Mouse (Mus musculus) stomach, embryonic 16.5 days (tissue): Measurements from ENCODE around the gene Prss16. TPM values are rescaled to one million over a fixed set of nuclear protein-coding genes. Genes with fewer than 3 reads are reported as not detected.

Experiments
- ATAC-seq: fragments of 200-750 bp; cut with Nextera tagmentation; 2 replicates; pipeline ENCODE4 v1.8.0; 2017; ENCODE audit warnings: moderate number of reproducible peaks, moderate TSS enrichment; ENCODE audit not compliant: insufficient read depth, low FRiP score
- H3K27ac ChIP-seq: fragments of 300-500 bp; sonication (generic); 2 replicates; pipeline ENCODE4 v1.5.1; 2014; ENCODE audit warnings: low read length
- H3K27me3 ChIP-seq: fragments of 300-500 bp; sonication (generic); 2 replicates; pipeline ENCODE4 v1.6.1; 2014; ENCODE audit warnings: low read length, control low read depth, mixed read lengths; ENCODE audit not compliant: control insufficient read depth, insufficient read depth
- H3K36me3 ChIP-seq: fragments of 300-500 bp; sonication (generic); 2 replicates; pipeline ENCODE4 v1.6.1; 2014; ENCODE audit warnings: low read length; ENCODE audit not compliant: control insufficient read depth, insufficient read depth
- H3K4me1 ChIP-seq: fragments of 300-500 bp; sonication (generic); 2 replicates; pipeline ENCODE4 v1.6.1; 2014; ENCODE audit warnings: low read length, control low read depth, mixed read lengths; ENCODE audit not compliant: control insufficient read depth, insufficient read depth
- H3K4me2 ChIP-seq: fragments of 300-500 bp; sonication (generic); 2 replicates; pipeline ENCODE4 v1.6.1; 2014; ENCODE audit warnings: low read depth, low read length, mixed read lengths
- H3K4me3 ChIP-seq: fragments of 300-500 bp; sonication (generic); replicated peaks from 2 replicates; pipeline ENCODE4 v1.5.1; 2014; ENCODE audit warnings: mild to moderate bottlenecking, low read length
- H3K9ac ChIP-seq: fragments of 300-500 bp; sonication (generic); 2 replicates; pipeline ENCODE4 v1.6.1; 2014; ENCODE audit warnings: low read length
- H3K9me3 ChIP-seq: fragments of 300-500 bp; sonication (generic); replicated peaks from 2 replicates; pipeline ENCODE4 v1.6.1; 2016; ENCODE audit warnings: low read length, control low read depth; ENCODE audit not compliant: control insufficient read depth
- WGBS: fragments of 180-500 bp; shearing (Covaris S2); extraction: QIAGEN DNeasy Blood & Tissue Kit; methylation state at CpG from one replicate; pipeline ENCODE4 v1.1.7; 2014; 5-methylcytosine and 5-hydroxymethylcytosine counted together
- polyA plus RNA-seq: library from polyadenylated mRNA; unstranded; fragments of >200 nt; fragmentation: Nextera tagmentation; extraction: Ambion mirVana; gene quantifications from 2 replicates; pipeline ENCODE4 v1.2.1, GENCODE M21; 2015

The Prss16 gene
- polyA plus RNA-seq, 1 experiment from 2014 or later, result 0.92 TPM

GRCm38 (mm10) chr13:21993957-21994738 is 15.4 kb downstream of the Prss16 start:
- no peak for ATAC-seq
- Histone ChIP-seq H3K27ac (no peak overlapping the region), H3K36me3 (no peaks in the 10 kb centered on the region), H3K4me2 (peak overlapping the region; percentile 39), H3K9me3 (0 out of 2 replicates have a peak, but pooled peaks cover 4% of the 10 kb centered on the region), H3K4me3 (peak overlapping the region; percentile 23; the same call in 1 of the 2 replicates), H3K4me1 (peaks cover 12% of the 10 kb centered on the region; the same call in 1 of the 2 replicates), H3K9ac (no peak overlapping the region), H3K27me3 (peaks cover 50% of the 10 kb centered on the region)
- WGBS, result 4% methylated on average over 22 of the region's 22 CpGs

GRCm38 (mm10) chr13:21992550-21992949 is 17.0 kb downstream of the Prss16 start:
- Histone ChIP-seq H3K9ac (no peak overlapping the region), H3K4me3 (no peak overlapping the region), H3K27ac (no peak overlapping the region), H3K36me3 (no peaks in the 10 kb centered on the region), H3K9me3 (0 out of 2 replicates have a peak, but pooled peaks cover 4% of the 10 kb centered on the region), H3K4me1 (peaks cover 12% of the 10 kb centered on the region; the same call in 1 of the 2 replicates), H3K27me3 (peaks cover 34% of the 10 kb centered on the region), H3K4me2 (no peak overlapping the region)
- ATAC-seq, result no peak
- 85% methylated on average over 5 of the region's 5 CpGs for WGBS

GRCm38 (mm10) chr13:21984486-21984885 is 25.1 kb downstream of the Prss16 start:
- 80% methylated on average over 2 of the region's 2 CpGs for WGBS
- H3K27me3 ChIP-seq, result peaks cover 22% of the 10 kb centered on the region
- H3K4me2 ChIP-seq, result no peak overlapping the region
- H3K9ac ChIP-seq, result no peak overlapping the region
- H3K9me3 ChIP-seq, result no peaks in the 10 kb centered on the region
- peaks cover 7% of the 10 kb centered on the region; the same call in 1 of the 2 replicates for H3K4me1 ChIP-seq
- H3K36me3 ChIP-seq, result no peaks in the 10 kb centered on the region
- no peak for ATAC-seq
- no peak overlapping the region for H3K4me3 ChIP-seq
- no peak overlapping the region for H3K27ac ChIP-seq

- 13% methylated on average over 17 of the region's 17 CpGs for WGBS
- H3K27me3 ChIP-seq, result peaks cover 22% of the 10 kb centered on the region
- peak; percentile 7; the same call in 1 of the 2 replicates for ATAC-seq
Measured at GRCm38 (mm10) chr13:21981803-21982193, 27.7 kb downstream of the Prss16 start.

GRCm38 (mm10) chr13:21980981-21981802 is 28.4 kb downstream of the Prss16 start, which contains the start of gene Pom121l2:
Pom121l2 (plus strand) TSS chr13:21981194.
- Histone ChIP-seq H3K9me3 (no peaks in the 10 kb centered on the region), H3K4me3 (peak within 1 kb of the TSS; percentile 54), H3K9ac (peak within 1 kb of the TSS; percentile 75), H3K4me1 (peaks cover 7% of the 10 kb centered on the region; the same call in 1 of the 2 replicates), H3K27ac (no peak within 1 kb of the TSS), H3K36me3 (no peaks in the 10 kb centered on the region), H3K27me3 (peaks cover 22% of the 10 kb centered on the region), H3K4me2 (peak within 1 kb of the TSS; percentile 97)
- WGBS, result under 1% methylated on average over 58 of the region's 58 CpGs
- peak; percentile 80; the same call in 1 of the 2 replicates for ATAC-seq

More at GRCm38 (mm10) chr13:21981803-21982193, 27.7 kb downstream of the Prss16 start:
- peak overlapping the region; percentile 54 for H3K4me3 ChIP-seq
- no peaks in the 10 kb centered on the region for H3K36me3 ChIP-seq
- no peak overlapping the region for H3K27ac ChIP-seq
- H3K4me2 ChIP-seq, result peak overlapping the region; percentile 97
- peak overlapping the region; percentile 75 for H3K9ac ChIP-seq
- peaks cover 7% of the 10 kb centered on the region; the same call in 1 of the 2 replicates for H3K4me1 ChIP-seq
- no peaks in the 10 kb centered on the region for H3K9me3 ChIP-seq

- peak overlapping the region; percentile 76 for H3K4me3 ChIP-seq
- 4% methylated on average over 20 of the region's 20 CpGs for WGBS
- no peaks in the 10 kb centered on the region for H3K27me3 ChIP-seq
- peak; percentile 93 for ATAC-seq
- no peaks in the 10 kb centered on the region for H3K36me3 ChIP-seq
- peak overlapping the region; percentile 30; the same call in 1 of the 2 replicates for H3K4me2 ChIP-seq
- no peaks in the 10 kb centered on the region for H3K9me3 ChIP-seq
- H3K27ac ChIP-seq, result peak overlapping the region; percentile 93
- H3K4me1 ChIP-seq, result no peaks in the 10 kb centered on the region
- H3K9ac ChIP-seq, result peak overlapping the region; percentile 77
Measured at GRCm38 (mm10) chr13:21974726-21975473, 34.6 kb downstream of the Prss16 start.

GRCm38 (mm10) chr13:21974221-21974725 is 35.3 kb downstream of the Prss16 start:
- H3K4me3 ChIP-seq, result peak overlapping the region; percentile 76
- H3K4me1 ChIP-seq, result no peaks in the 10 kb centered on the region
- peak overlapping the region; percentile 93 for H3K27ac ChIP-seq
- under 1% methylated on average over 23 of the region's 23 CpGs for WGBS
- ATAC-seq, result peak; percentile 86
- H3K36me3 ChIP-seq, result no peaks in the 10 kb centered on the region
- H3K27me3 ChIP-seq, result no peaks in the 10 kb centered on the region
- H3K4me2 ChIP-seq, result peak overlapping the region; percentile 33; the same call in 1 of the 2 replicates
- H3K9ac ChIP-seq, result peak overlapping the region; percentile 77
- H3K9me3 ChIP-seq, result no peaks in the 10 kb centered on the region

- Histone ChIP-seq H3K9ac (no peak overlapping the region), H3K4me1 (no peaks in the 10 kb centered on the region), H3K4me3 (no peak overlapping the region), H3K9me3 (no peaks in the 10 kb centered on the region), H3K27ac (no peak overlapping the region), H3K4me2 (no peak overlapping the region), H3K36me3 (no peaks in the 10 kb centered on the region), H3K27me3 (no peaks in the 10 kb centered on the region)
- WGBS, result 40% methylated on average over 3 of the region's 3 CpGs
- no peak for ATAC-seq
Measured at GRCm38 (mm10) chr13:21971641-21972040, 37.9 kb downstream of the Prss16 start.
